Mouse (Mus musculus): ENCODE measurements around the gene Foxa2.

Foxa2 gene

GRCm38 (mm10) chr2:148004554-148005521 lies 41.9 kb downstream of the Foxa2 start:
- DNase-seq (ENCODE audit: low read depth) = no peak

- DNase-seq (ENCODE audit: low read depth) = no peak
Measured at GRCm38 (mm10) chr2:148003511-148003910, 43.3 kb downstream of the Foxa2 start.

GRCm38 (mm10) chr2:147998206-147998966 lies 48.4 kb downstream of the Foxa2 start:
- DNase-seq (ENCODE audit: low read depth) = no peak

- DNase-seq (ENCODE audit: low read depth) = no peak
Measured at GRCm38 (mm10) chr2:147996781-147997180, 50.0 kb downstream of the Foxa2 start.

- DNase-seq (ENCODE audit: low read depth) = no peak
Measured at GRCm38 (mm10) chr2:147993821-147994220, 52.9 kb downstream of the Foxa2 start.

GRCm38 (mm10) chr2:147992935-147993679 lies 53.7 kb downstream of the Foxa2 start:
- no peak for DNase-seq (ENCODE audit: low read depth)

Measured in NIH3T3 (cell line).